Mouse (Mus musculus) urinary bladder, postnatal 25 days (tissue): Measurements from ENCODE around the gene Runx2.

Experiments
- DNase-seq: peaks from one replicate; pipeline ENCODE4 v3.0.0; 2022; ENCODE audit warnings: low spot score

Gene Runx2

GRCm38 (mm10) chr17:44713404-44713803, 101.2 kb downstream of the Runx2 start:
- DNase-seq, result no peak

GRCm38 (mm10) chr17:44709516-44710252, 104.9 kb downstream of the Runx2 start:
- DNase-seq, result peak; percentile 66

GRCm38 (mm10) chr17:44707956-44708355, 106.6 kb downstream of the Runx2 start:
- no peak for DNase-seq

GRCm38 (mm10) chr17:44706531-44706930, 108.1 kb downstream of the Runx2 start:
- DNase-seq, result no peak

- DNase-seq, result no peak
Observed at GRCm38 (mm10) chr17:44702506-44703298, 111.9 kb downstream of the Runx2 start.

- DNase-seq, result no peak
Observed at GRCm38 (mm10) chr17:44701531-44701930, 113.1 kb downstream of the Runx2 start.

- DNase-seq, result no peak
Observed at GRCm38 (mm10) chr17:44700326-44700725, 114.3 kb downstream of the Runx2 start.

- DNase-seq, result no peak
Observed at GRCm38 (mm10) chr17:44697053-44697452, 117.5 kb downstream of the Runx2 start.

GRCm38 (mm10) chr17:44693552-44693951, 121.0 kb downstream of the Runx2 start:
- no peak for DNase-seq

GRCm38 (mm10) chr17:44691517-44691916, 123.1 kb downstream of the Runx2 start:
- no peak for DNase-seq

GRCm38 (mm10) chr17:44690410-44691035, 124.1 kb downstream of the Runx2 start:
- no peak for DNase-seq

- no peak for DNase-seq
Observed at GRCm38 (mm10) chr17:44688306-44688705, 126.3 kb downstream of the Runx2 start.

GRCm38 (mm10) chr17:44685514-44685913, 129.1 kb downstream of the Runx2 start:
- DNase-seq, result no peak

- DNase-seq, result no peak
Observed at GRCm38 (mm10) chr17:44683026-44683425, 131.6 kb downstream of the Runx2 start.

GRCm38 (mm10) chr17:44677782-44678181, 136.8 kb downstream of the Runx2 start:
- no peak for DNase-seq

GRCm38 (mm10) chr17:44672806-44673205, 141.8 kb downstream of the Runx2 start:
- no peak for DNase-seq

GRCm38 (mm10) chr17:44671946-44672692, 142.5 kb downstream of the Runx2 start:
- no peak for DNase-seq

- no peak for DNase-seq
Observed at GRCm38 (mm10) chr17:44669985-44670384, 144.6 kb downstream of the Runx2 start.

GRCm38 (mm10) chr17:44667346-44667745, 147.3 kb downstream of the Runx2 start:
- no peak for DNase-seq

- DNase-seq, result no peak
Observed at GRCm38 (mm10) chr17:44663872-44664271, 150.7 kb downstream of the Runx2 start.

GRCm38 (mm10) chr17:44663208-44663607, 151.4 kb downstream of the Runx2 start:
- DNase-seq, result no peak

GRCm38 (mm10) chr17:44662080-44662706, 152.4 kb downstream of the Runx2 start:
- no peak for DNase-seq
